Mouse (Mus musculus): ENCODE measurements around the gene Gm47959. TPM values are rescaled to one million over a fixed set of nuclear protein-coding genes. Genes with fewer than 3 reads are reported as not detected.
A peak's percentile ranks its signal among the peaks of the same experiment; 100 is the strongest.
"Not testable (repeated sequence)": the region's sequence is repeated elsewhere in the genome, so short reads cannot be mapped to it uniquely, and the experiment has no call there.

The Gm47959 gene
- polyA plus RNA-seq (2016; fragmentation: Nextera tagmentation; extraction: Ambion mirVana), result not detected in 2 replicates

- not testable (repeated sequence) for ATAC-seq; H3K4me1 ChIP-seq; H3K4me2 ChIP-seq; H3K9ac ChIP-seq; H3K36me3 ChIP-seq; H3K9me3 ChIP-seq (replicated peaks); H3K4me3 ChIP-seq; H3K27ac ChIP-seq; H3K27me3 ChIP-seq (replicated peaks)
- 89% methylated on average over 9 of the region's 9 CpGs for WGBS (ENCODE audit: insufficient replicate concordance)
Measured at GRCm38 (mm10) chr1:83000306-83000705, at the start of gene Gm47959. Gene Gm47959, plus strand, starts transcription at chr1:83000548.

DNA sequence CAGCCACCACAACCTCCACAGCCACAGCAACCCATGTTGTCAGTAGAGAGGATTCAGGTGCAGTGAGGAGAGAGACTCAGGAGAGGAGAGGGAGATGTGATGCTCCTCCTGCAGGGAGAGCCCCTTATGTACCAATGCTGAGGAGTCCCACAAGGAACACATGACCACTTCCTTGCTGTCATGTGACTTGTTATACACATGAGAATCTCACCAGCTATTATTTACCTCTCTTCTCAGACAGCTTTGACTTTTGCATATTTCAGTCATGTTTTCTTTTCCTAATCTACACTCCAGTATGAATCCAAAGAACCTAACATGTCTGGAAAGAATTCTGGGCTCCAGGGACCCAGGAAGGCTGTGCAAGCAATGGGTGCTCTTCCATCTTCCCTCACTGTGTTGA is 44.4 kb upstream of the Gm47959 start, which contains the start of gene Gm7544:
Gm7544 (minus strand) TSS at position 101 of the 400 bp plus-strand sequence.
- not testable (repeated sequence) for H3K36me3 ChIP-seq; H3K9ac ChIP-seq; H3K4me3 ChIP-seq; ATAC-seq; H3K4me1 ChIP-seq; H3K27me3 ChIP-seq (replicated peaks); H3K27ac ChIP-seq; H3K4me2 ChIP-seq; H3K9me3 ChIP-seq (replicated peaks)

DNA sequence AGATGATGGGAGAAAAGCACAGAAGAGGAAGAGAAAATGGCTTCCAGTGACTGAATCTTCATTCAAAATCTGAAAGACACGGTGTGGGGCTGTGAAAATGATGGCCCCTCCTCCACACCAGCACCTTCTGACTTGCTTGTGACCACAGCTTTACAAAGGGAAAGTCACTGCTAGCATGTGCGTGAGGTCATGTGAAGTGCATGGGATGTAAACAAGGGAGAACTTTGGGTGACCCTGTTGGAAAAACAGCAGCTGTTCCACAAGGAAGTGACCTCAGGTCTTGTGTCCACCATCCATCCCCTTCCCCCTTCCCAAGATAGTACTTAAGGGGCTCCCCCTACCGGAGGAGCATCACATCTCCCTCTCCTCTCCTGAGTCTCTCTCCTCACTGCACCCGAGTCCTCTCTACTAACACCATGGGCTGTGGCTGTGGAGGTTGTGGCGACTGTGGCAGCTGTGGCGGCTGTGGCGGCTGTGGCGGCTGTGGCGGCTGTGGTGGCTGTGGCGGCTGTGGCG is 40.4 kb upstream of the Gm47959 start, which contains the start of gene Gm47955:
Gm47955 (plus strand) TSS at position 417 of the 516 bp plus-strand sequence.
- 78% methylated on average over 11 of the region's 11 CpGs for WGBS (ENCODE audit: insufficient replicate concordance)
- no peaks in the 10 kb centered on the region for H3K9me3 ChIP-seq (replicated peaks)
- ATAC-seq, result no peak
- H3K4me2 ChIP-seq, result no peak within 1 kb of the TSS
- H3K9ac ChIP-seq, result no peak within 1 kb of the TSS
- H3K36me3 ChIP-seq, result no peaks in the 10 kb centered on the region
- H3K4me1 ChIP-seq, result no peaks in the 10 kb centered on the region
- no peaks in the 10 kb centered on the region for H3K27me3 ChIP-seq (replicated peaks)
- no peak within 1 kb of the TSS for H3K4me3 ChIP-seq
- no peak within 1 kb of the TSS for H3K27ac ChIP-seq

- Histone ChIP-seq H3K36me3 (no peaks in the 10 kb centered on the region), H3K27me3 (replicated peaks) (no peaks in the 10 kb centered on the region), H3K9ac (no peak overlapping the region), H3K9me3 (replicated peaks) (no peaks in the 10 kb centered on the region), H3K4me2 (no peak overlapping the region), H3K27ac (no peak overlapping the region), H3K4me1 (no peaks in the 10 kb centered on the region; the same call in 1 of the 2 replicates), H3K4me3 (no peak overlapping the region)
- no peak for ATAC-seq
- WGBS (ENCODE audit: insufficient replicate concordance), result 53% methylated on average over 3 of the region's 3 CpGs
Measured at GRCm38 (mm10) chr1:82966413-82966812, 33.9 kb upstream of the Gm47959 start.

DNA sequence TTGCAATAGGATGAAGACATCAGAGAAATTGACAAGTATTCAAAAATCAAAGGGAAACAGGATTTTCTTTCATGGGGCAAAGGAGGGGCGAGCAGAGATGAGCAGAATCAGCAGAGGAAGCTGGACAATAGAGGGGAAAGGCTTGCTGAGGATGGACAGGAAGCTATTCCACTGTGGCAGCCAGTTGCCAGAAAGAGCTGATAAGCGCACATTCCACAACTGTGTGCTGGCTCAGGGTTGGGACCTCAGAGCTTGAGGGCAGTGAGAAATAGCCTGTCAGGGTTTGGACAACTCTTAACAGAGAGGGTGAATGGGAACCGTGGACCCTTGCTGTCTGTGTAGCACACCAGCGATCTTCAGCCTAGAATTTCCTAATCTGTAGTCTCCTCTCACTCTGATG is 28.3 kb upstream of the Gm47959 start:
- Histone ChIP-seq H3K4me3 (no peak overlapping the region), H3K9me3 (replicated peaks) (no peaks in the 10 kb centered on the region), H3K4me2 (no peak overlapping the region), H3K36me3 (no peaks in the 10 kb centered on the region), H3K27ac (0 out of 2 replicates have a peak overlapping the region, but pooled peaks have one; percentile 45), H3K27me3 (replicated peaks) (no peaks in the 10 kb centered on the region), H3K9ac (no peak overlapping the region), H3K4me1 (peaks cover 29% of the 10 kb centered on the region)
- peak; percentile 66 for ATAC-seq
- WGBS (ENCODE audit: insufficient replicate concordance), result 20% methylated on average over 4 of the region's 4 CpGs

- 59% methylated on average over 1 of the region's 1 CpGs for WGBS (ENCODE audit: insufficient replicate concordance)
- H3K4me3 ChIP-seq, result no peak overlapping the region
- no peak overlapping the region for H3K4me2 ChIP-seq
- H3K4me1 ChIP-seq, result peaks cover 29% of the 10 kb centered on the region
- H3K9me3 ChIP-seq (replicated peaks), result no peaks in the 10 kb centered on the region
- no peaks in the 10 kb centered on the region for H3K27me3 ChIP-seq (replicated peaks)
- no peak for ATAC-seq
- no peak overlapping the region for H3K9ac ChIP-seq
- H3K36me3 ChIP-seq, result no peaks in the 10 kb centered on the region
- no peak overlapping the region for H3K27ac ChIP-seq
Measured at GRCm38 (mm10) chr1:82973244-82973643, 27.1 kb upstream of the Gm47959 start.

GRCm38 (mm10) chr1:82973901-82974300 is 26.4 kb upstream of the Gm47959 start:
- Histone ChIP-seq H3K9me3 (replicated peaks) (no peaks in the 10 kb centered on the region), H3K4me1 (peaks cover 29% of the 10 kb centered on the region), H3K27me3 (replicated peaks) (no peaks in the 10 kb centered on the region), H3K9ac (no peak overlapping the region; the same call in 1 of the 2 replicates), H3K36me3 (no peaks in the 10 kb centered on the region), H3K4me2 (peak overlapping the region; percentile 37; the same call in 1 of the 2 replicates), H3K27ac (peak overlapping the region; percentile 39; the same call in 1 of the 2 replicates), H3K4me3 (no peak overlapping the region)
- ATAC-seq, result peak; percentile 19
- WGBS (ENCODE audit: insufficient replicate concordance), result 23% methylated on average over 6 of the region's 6 CpGs

GRCm38 (mm10) chr1:82974342-82974741 is 26.0 kb upstream of the Gm47959 start:
- Histone ChIP-seq H3K27ac (peak overlapping the region; percentile 39; the same call in 1 of the 2 replicates), H3K9me3 (replicated peaks) (no peaks in the 10 kb centered on the region), H3K27me3 (replicated peaks) (no peaks in the 10 kb centered on the region), H3K4me1 (peaks cover 29% of the 10 kb centered on the region), H3K4me2 (peak overlapping the region; percentile 37), H3K36me3 (no peaks in the 10 kb centered on the region), H3K4me3 (no peak overlapping the region), H3K9ac (no peak overlapping the region)
- ATAC-seq, result peak; percentile 93
- WGBS (ENCODE audit: insufficient replicate concordance), result 17% methylated on average over 9 of the region's 9 CpGs

GRCm38 (mm10) chr1:82975750-82976149 is 24.6 kb upstream of the Gm47959 start:
- Histone ChIP-seq H3K27ac (no peak overlapping the region), H3K9me3 (replicated peaks) (no peaks in the 10 kb centered on the region), H3K4me3 (no peak overlapping the region), H3K27me3 (replicated peaks) (no peaks in the 10 kb centered on the region), H3K4me1 (peaks cover 29% of the 10 kb centered on the region), H3K36me3 (no peaks in the 10 kb centered on the region), H3K9ac (no peak overlapping the region), H3K4me2 (no peak overlapping the region)
- no peak for ATAC-seq
- WGBS (ENCODE audit: insufficient replicate concordance), result 32% methylated on average over 5 of the region's 5 CpGs

GRCm38 (mm10) chr1:82977840-82978239 is 22.5 kb upstream of the Gm47959 start:
- no peak for ATAC-seq
- no peak overlapping the region for H3K4me3 ChIP-seq
- peaks cover 24% of the 10 kb centered on the region for H3K4me1 ChIP-seq

GRCm38 (mm10) chr1:82986738-82987137 is 13.6 kb upstream of the Gm47959 start:
- Histone ChIP-seq H3K27me3 (replicated peaks) (no peaks in the 10 kb centered on the region), H3K4me1 (no peaks in the 10 kb centered on the region), H3K4me3 (no peak overlapping the region), H3K9ac (no peak overlapping the region), H3K27ac (no peak overlapping the region), H3K9me3 (replicated peaks) (peaks cover 8% of the 10 kb centered on the region; the same call in 1 of the 2 replicates), H3K36me3 (no peaks in the 10 kb centered on the region), H3K4me2 (no peak overlapping the region)
- no peak for ATAC-seq
- WGBS (ENCODE audit: insufficient replicate concordance), result 77% methylated on average over 6 of the region's 6 CpGs

More at GRCm38 (mm10) chr1:82977840-82978239, 22.5 kb upstream of the Gm47959 start:
- Histone ChIP-seq H3K27me3 (replicated peaks) (no peaks in the 10 kb centered on the region), H3K9me3 (replicated peaks) (no peaks in the 10 kb centered on the region), H3K27ac (no peak overlapping the region), H3K4me2 (no peak overlapping the region), H3K36me3 (no peaks in the 10 kb centered on the region), H3K9ac (no peak overlapping the region)

DNA sequence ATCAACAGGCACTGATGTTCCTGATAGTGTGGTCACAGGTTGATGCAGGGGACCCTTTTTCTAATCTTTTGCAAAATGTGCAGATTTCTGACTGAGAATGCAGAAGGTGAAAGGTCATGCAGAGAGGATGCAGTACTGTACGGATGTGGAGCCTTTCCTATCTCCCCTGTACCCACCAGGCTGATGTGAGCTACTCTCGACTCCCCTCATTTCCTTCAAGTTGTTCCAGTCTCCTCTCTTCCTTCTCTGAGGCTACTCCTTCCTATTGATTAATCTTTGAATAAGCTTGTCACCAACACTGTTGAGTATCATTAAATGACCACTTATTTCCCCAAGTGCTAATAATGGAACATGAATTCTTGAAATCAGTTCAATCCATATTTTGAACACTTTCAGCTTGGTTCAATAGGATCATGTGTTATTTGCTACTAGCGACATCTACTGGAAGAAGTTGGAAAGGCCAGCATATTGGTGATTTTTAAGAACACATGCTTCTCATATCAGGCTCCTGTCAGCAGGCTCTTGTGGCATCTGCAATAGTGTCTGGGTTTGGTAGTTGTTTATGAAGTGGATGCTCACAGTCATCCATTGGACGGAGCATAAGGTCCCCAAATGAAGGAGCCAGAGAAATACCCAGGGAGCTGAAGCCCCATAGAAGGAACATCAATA is 12.7 kb upstream of the Gm47959 start:
- Histone ChIP-seq H3K27me3 (replicated peaks) (no peaks in the 10 kb centered on the region), H3K9me3 (replicated peaks) (peaks cover 8% of the 10 kb centered on the region; the same call in 1 of the 2 replicates), H3K9ac (no peak overlapping the region), H3K4me1 (no peaks in the 10 kb centered on the region), H3K4me3 (no peak overlapping the region), H3K4me2 (no peak overlapping the region), H3K36me3 (no peaks in the 10 kb centered on the region), H3K27ac (no peak overlapping the region)
- 23% methylated on average over 4 of the region's 4 CpGs for WGBS (ENCODE audit: insufficient replicate concordance)
- no peak for ATAC-seq

Data from liver, embryonic 12.5 days (tissue).